Mouse (Mus musculus): ENCODE results near the gene Tirap. TPM values are rescaled to one million over a fixed set of nuclear protein-coding genes. Genes with fewer than 3 reads are reported as not detected.

The Tirap gene
- polyA plus RNA-seq, 1 experiment: 5.4 TPM

GRCm38 (mm10) chr9:35238371-35238770 lies 38.3 kb upstream of the Tirap start:
- Histone ChIP-seq H3K27me3 (ENCODE audit: control insufficient read depth, insufficient read depth, insufficient read length) (no peaks in the 10 kb centered on the region), H3K79me3 (ENCODE audit: low read depth) (no peaks in the 10 kb centered on the region), H3K79me2 (ENCODE audit: control insufficient read depth, insufficient read depth) (no peaks in the 10 kb centered on the region), H3K4me3 (ENCODE audit: insufficient read depth, poor library complexity, severe bottlenecking) (no peak overlapping the region), H3K36me3 (ENCODE audit: control insufficient read depth, insufficient read depth) (peaks cover 7% of the 10 kb centered on the region), H3ac (ENCODE audit: control insufficient read depth, insufficient read length, low read depth) (no peak overlapping the region)
- TF ChIP-seq MYOD1 (IDR thresholded peaks at IDR 0.05; ENCODE audit: control insufficient read depth, insufficient read length, low read depth) (no peak), MYOG (IDR thresholded peaks at IDR 0.05; ENCODE audit: control insufficient read depth, extremely low read depth, insufficient read length) (no peak), USF1 (IDR thresholded peaks at IDR 0.05; ENCODE audit: low read depth) (no peak), CEBPB (IDR thresholded peaks at IDR 0.05; ENCODE audit: low read depth) (no peak), CTCF (IDR thresholded peaks at IDR 0.05; ENCODE audit: control insufficient read depth, insufficient read depth, insufficient read length) (no peak), MAX (IDR thresholded peaks at IDR 0.05) (no peak), FOSL1 (IDR thresholded peaks at IDR 0.05; ENCODE audit: insufficient read depth, low read length, poor library complexity, severe bottlenecking) (no peak)

- TF ChIP-seq FOSL1 (IDR thresholded peaks at IDR 0.05; ENCODE audit: insufficient read depth, low read length, poor library complexity, severe bottlenecking): no peak
- no peak for TF ChIP-seq MAX (IDR thresholded peaks at IDR 0.05)
- no peak for TF ChIP-seq MYOG (IDR thresholded peaks at IDR 0.05; ENCODE audit: control insufficient read depth, extremely low read depth, insufficient read length)
- TF ChIP-seq CEBPB (IDR thresholded peaks at IDR 0.05; ENCODE audit: low read depth): no peak
- no peak for TF ChIP-seq MYOD1 (IDR thresholded peaks at IDR 0.05; ENCODE audit: control insufficient read depth, insufficient read length, low read depth)
- no peak for TF ChIP-seq CTCF (IDR thresholded peaks at IDR 0.05; ENCODE audit: control insufficient read depth, insufficient read depth, insufficient read length)
- TF ChIP-seq USF1 (IDR thresholded peaks at IDR 0.05; ENCODE audit: low read depth): no peak
- Histone ChIP-seq H3K79me2 (ENCODE audit: control insufficient read depth, insufficient read depth) (no peaks in the 10 kb centered on the region), H3K27me3 (ENCODE audit: control insufficient read depth, insufficient read depth, insufficient read length) (no peaks in the 10 kb centered on the region), H3K79me3 (ENCODE audit: low read depth) (no peaks in the 10 kb centered on the region), H3ac (ENCODE audit: control insufficient read depth, insufficient read length, low read depth) (no peak overlapping the region), H3K36me3 (ENCODE audit: control insufficient read depth, insufficient read depth) (peaks cover 18% of the 10 kb centered on the region), H3K4me3 (ENCODE audit: insufficient read depth, poor library complexity, severe bottlenecking) (no peak overlapping the region)
Measured at GRCm38 (mm10) chr9:35235996-35236395, 35.9 kb upstream of the Tirap start.

- Histone ChIP-seq H3ac (ENCODE audit: control insufficient read depth, insufficient read length, low read depth) (no peak overlapping the region), H3K27me3 (ENCODE audit: control insufficient read depth, insufficient read depth, insufficient read length) (no peaks in the 10 kb centered on the region), H3K79me2 (ENCODE audit: control insufficient read depth, insufficient read depth) (no peaks in the 10 kb centered on the region), H3K36me3 (ENCODE audit: control insufficient read depth, insufficient read depth) (peaks cover 14% of the 10 kb centered on the region), H3K4me3 (ENCODE audit: insufficient read depth, poor library complexity, severe bottlenecking) (no peak overlapping the region), H3K79me3 (ENCODE audit: low read depth) (no peaks in the 10 kb centered on the region)
- TF ChIP-seq MYOD1 (IDR thresholded peaks at IDR 0.05; ENCODE audit: control insufficient read depth, insufficient read length, low read depth) (no peak), CEBPB (IDR thresholded peaks at IDR 0.05; ENCODE audit: low read depth) (no peak)
Measured at GRCm38 (mm10) chr9:35228671-35229070, 28.6 kb upstream of the Tirap start.

GRCm38 (mm10) chr9:35223466-35223865 lies 23.4 kb upstream of the Tirap start:
- H3ac ChIP-seq (ENCODE audit: control insufficient read depth, insufficient read length, low read depth): no peak overlapping the region
- no peaks in the 10 kb centered on the region for H3K79me3 ChIP-seq (ENCODE audit: low read depth)
- peaks cover 30% of the 10 kb centered on the region for H3K36me3 ChIP-seq (ENCODE audit: control insufficient read depth, insufficient read depth)
- H3K27me3 ChIP-seq (ENCODE audit: control insufficient read depth, insufficient read depth, insufficient read length): no peaks in the 10 kb centered on the region
- no peak overlapping the region for H3K4me3 ChIP-seq (ENCODE audit: insufficient read depth, poor library complexity, severe bottlenecking)
- H3K79me2 ChIP-seq (ENCODE audit: control insufficient read depth, insufficient read depth): no peaks in the 10 kb centered on the region
- no peak for TF ChIP-seq FOSL1 (IDR thresholded peaks at IDR 0.05; ENCODE audit: insufficient read depth, low read length, poor library complexity, severe bottlenecking)
- no peak for TF ChIP-seq CEBPB (IDR thresholded peaks at IDR 0.05; ENCODE audit: low read depth)
- no peak for TF ChIP-seq MAX (IDR thresholded peaks at IDR 0.05)
- no peak for TF ChIP-seq MYOD1 (IDR thresholded peaks at IDR 0.05; ENCODE audit: control insufficient read depth, insufficient read length, low read depth)
- TF ChIP-seq CTCF (IDR thresholded peaks at IDR 0.05; ENCODE audit: control insufficient read depth, insufficient read depth, insufficient read length): no peak
- TF ChIP-seq MYOG (IDR thresholded peaks at IDR 0.05; ENCODE audit: control insufficient read depth, extremely low read depth, insufficient read length): no peak
- TF ChIP-seq USF1 (IDR thresholded peaks at IDR 0.05; ENCODE audit: low read depth): no peak

- Histone ChIP-seq H3K36me3 (ENCODE audit: control insufficient read depth, insufficient read depth) (peaks cover 72% of the 10 kb centered on the region), H3K27me3 (ENCODE audit: control insufficient read depth, insufficient read depth, insufficient read length) (no peaks in the 10 kb centered on the region), H3ac (ENCODE audit: control insufficient read depth, insufficient read length, low read depth) (no peak overlapping the region), H3K79me2 (ENCODE audit: control insufficient read depth, insufficient read depth) (peaks cover 7% of the 10 kb centered on the region), H3K4me3 (ENCODE audit: insufficient read depth, poor library complexity, severe bottlenecking) (no peak overlapping the region), H3K79me3 (ENCODE audit: low read depth) (peaks cover under 1% of the 10 kb centered on the region)
- TF ChIP-seq CTCF (IDR thresholded peaks at IDR 0.05; ENCODE audit: control insufficient read depth, insufficient read depth, insufficient read length) (no peak), MYOD1 (IDR thresholded peaks at IDR 0.05; ENCODE audit: control insufficient read depth, insufficient read length, low read depth) (no peak), CEBPB (IDR thresholded peaks at IDR 0.05; ENCODE audit: low read depth) (no peak), USF1 (IDR thresholded peaks at IDR 0.05; ENCODE audit: low read depth) (no peak), MAX (IDR thresholded peaks at IDR 0.05) (no peak), FOSL1 (IDR thresholded peaks at IDR 0.05; ENCODE audit: insufficient read depth, low read length, poor library complexity, severe bottlenecking) (no peak), MYOG (IDR thresholded peaks at IDR 0.05; ENCODE audit: control insufficient read depth, extremely low read depth, insufficient read length) (no peak)
Measured at GRCm38 (mm10) chr9:35217963-35218362, 17.9 kb upstream of the Tirap start.

Measured in C2C12 (cell line).